Mouse (Mus musculus) liver, embryonic 12.5 days (tissue): ENCODE measurements around the gene Mrpl35. TPM values are rescaled to one million over a fixed set of nuclear protein-coding genes. Genes with fewer than 3 reads are reported as not detected.

ENCODE experiments used
- ATAC-seq: fragments of 200-750 bp; cut with Nextera tagmentation; 2 replicates; pipeline ENCODE4 v1.8.0; 2017; ENCODE audit warnings: moderate number of reproducible peaks, mild to moderate bottlenecking, moderate library complexity
- H3K27ac ChIP-seq: fragments of 300-500 bp; sonication (generic); 2 replicates; pipeline ENCODE4 v1.5.1; 2016; ENCODE audit warnings: mild to moderate bottlenecking
- H3K27me3 ChIP-seq: fragments of 300-500 bp; sonication (generic); replicated peaks from 2 replicates; pipeline ENCODE4 v1.6.1; 2016; ENCODE audit warnings: mild to moderate bottlenecking, moderate library complexity
- H3K36me3 ChIP-seq: fragments of 300-500 bp; sonication (generic); 2 replicates; pipeline ENCODE4 v1.6.1; 2016; ENCODE audit warnings: mild to moderate bottlenecking, moderate library complexity
- H3K4me1 ChIP-seq: fragments of 300-500 bp; sonication (generic); 2 replicates; pipeline ENCODE4 v1.6.1; 2016
- H3K4me2 ChIP-seq: fragments of 300-500 bp; sonication (generic); 2 replicates; pipeline ENCODE4 v1.6.1; 2016; ENCODE audit warnings: mild to moderate bottlenecking, moderate library complexity
- H3K4me3 ChIP-seq: fragments of 300-500 bp; sonication (generic); 2 replicates; pipeline ENCODE4 v1.5.1; 2016; ENCODE audit warnings: mild to moderate bottlenecking, moderate library complexity
- H3K9ac ChIP-seq: fragments of 300-500 bp; sonication (generic); 2 replicates; pipeline ENCODE4 v1.6.1; 2016; ENCODE audit warnings: mild to moderate bottlenecking, moderate library complexity
- H3K9me3 ChIP-seq: fragments of 300-500 bp; sonication (generic); replicated peaks from 2 replicates; pipeline ENCODE4 v1.6.1; 2016; ENCODE audit warnings: mild to moderate bottlenecking, moderate library complexity
- WGBS: fragments of 180-500 bp; shearing (Covaris S2); methylation state at CpG from one replicate; pipeline ENCODE4 v1.1.7; 2016; ENCODE audit not compliant: insufficient replicate concordance; 5-methylcytosine and 5-hydroxymethylcytosine counted together
- polyA plus RNA-seq: library from polyadenylated mRNA; unstranded; fragments of >200 nt; fragmentation: Nextera tagmentation; extraction: Ambion mirVana; gene quantifications from 2 replicates; pipeline ENCODE4 v1.2.1, GENCODE M21; 2016

Mrpl35 gene
- polyA plus RNA-seq, 1 experiment from 2014 or later: 81.6 TPM

GRCm38 (mm10) chr6:71788348-71788747, 38.4 kb downstream of the Mrpl35 start:
- 62% methylated on average over 9 of the region's 9 CpGs for WGBS
- no peak overlapping the region for H3K27ac ChIP-seq
- H3K36me3 ChIP-seq: no peaks in the 10 kb centered on the region
- H3K9me3 ChIP-seq: no peaks in the 10 kb centered on the region
- no peak overlapping the region for H3K9ac ChIP-seq
- H3K4me1 ChIP-seq: peaks cover 9% of the 10 kb centered on the region; the same call in 1 of the 2 replicates
- H3K4me2 ChIP-seq: no peak overlapping the region
- no peaks in the 10 kb centered on the region for H3K27me3 ChIP-seq
- no peak for ATAC-seq
- no peak overlapping the region for H3K4me3 ChIP-seq

GRCm38 (mm10) chr6:71783165-71783564, 43.6 kb downstream of the Mrpl35 start:
- no peaks in the 10 kb centered on the region for H3K9me3 ChIP-seq
- WGBS: 86% methylated on average over 5 of the region's 5 CpGs
- no peak overlapping the region for H3K27ac ChIP-seq
- no peaks in the 10 kb centered on the region for H3K27me3 ChIP-seq
- no peak overlapping the region for H3K4me2 ChIP-seq
- peaks cover 9% of the 10 kb centered on the region; the same call in 1 of the 2 replicates for H3K4me1 ChIP-seq
- H3K36me3 ChIP-seq: no peaks in the 10 kb centered on the region
- no peak for ATAC-seq
- no peak overlapping the region for H3K4me3 ChIP-seq
- no peak overlapping the region for H3K9ac ChIP-seq

- Histone ChIP-seq H3K4me2 (no peak overlapping the region), H3K9me3 (no peaks in the 10 kb centered on the region), H3K4me1 (no peaks in the 10 kb centered on the region), H3K9ac (no peak overlapping the region), H3K36me3 (no peaks in the 10 kb centered on the region), H3K27ac (no peak overlapping the region), H3K27me3 (no peaks in the 10 kb centered on the region), H3K4me3 (no peak overlapping the region)
- ATAC-seq: no peak
- whole genome bisulfite sequencing: 81% methylated on average over 7 of the region's 7 CpGs
Observed at GRCm38 (mm10) chr6:71780431-71780830, 46.3 kb downstream of the Mrpl35 start.

GRCm38 (mm10) chr6:71779831-71780230, 46.9 kb downstream of the Mrpl35 start:
- Histone ChIP-seq H3K4me3 (no peak overlapping the region), H3K27me3 (no peaks in the 10 kb centered on the region), H3K4me2 (no peak overlapping the region), H3K36me3 (no peaks in the 10 kb centered on the region), H3K9ac (no peak overlapping the region), H3K9me3 (no peaks in the 10 kb centered on the region), H3K27ac (no peak overlapping the region), H3K4me1 (no peaks in the 10 kb centered on the region)
- ATAC-seq: no peak
- 57% methylated on average over 2 of the region's 2 CpGs for WGBS

- H3K4me1 ChIP-seq: no peaks in the 10 kb centered on the region
Observed at GRCm38 (mm10) chr6:71778016-71778415, 48.8 kb downstream of the Mrpl35 start.

GRCm38 (mm10) chr6:71772636-71773208, 54.0 kb downstream of the Mrpl35 start:
- WGBS: 76% methylated on average over 7 of the region's 7 CpGs
- H3K4me3 ChIP-seq: no peak overlapping the region
- ATAC-seq: no peak

More at GRCm38 (mm10) chr6:71778016-71778415, 48.8 kb downstream of the Mrpl35 start:
- H3K9ac ChIP-seq: no peak overlapping the region
- no peaks in the 10 kb centered on the region for H3K9me3 ChIP-seq
- no peaks in the 10 kb centered on the region for H3K36me3 ChIP-seq
- H3K27me3 ChIP-seq: no peaks in the 10 kb centered on the region
- no peak overlapping the region for H3K4me3 ChIP-seq
- ATAC-seq: no peak
- no peak overlapping the region for H3K4me2 ChIP-seq
- no peak overlapping the region for H3K27ac ChIP-seq
- 77% methylated on average over 5 of the region's 5 CpGs for WGBS

GRCm38 (mm10) chr6:71772156-71772555, 54.6 kb downstream of the Mrpl35 start:
- no peak for ATAC-seq
- Histone ChIP-seq H3K9ac (no peak overlapping the region), H3K4me2 (no peak overlapping the region), H3K4me1 (no peaks in the 10 kb centered on the region), H3K27ac (no peak overlapping the region), H3K36me3 (no peaks in the 10 kb centered on the region), H3K4me3 (no peak overlapping the region), H3K9me3 (no peaks in the 10 kb centered on the region; the same call in 1 of the 2 replicates), H3K27me3 (no peaks in the 10 kb centered on the region)
- 80% methylated on average over 6 of the region's 6 CpGs for WGBS

More at GRCm38 (mm10) chr6:71772636-71773208, 54.0 kb downstream of the Mrpl35 start:
- Histone ChIP-seq H3K27ac (no peak overlapping the region), H3K36me3 (no peaks in the 10 kb centered on the region), H3K4me2 (no peak overlapping the region), H3K4me1 (no peaks in the 10 kb centered on the region), H3K9ac (no peak overlapping the region), H3K9me3 (no peaks in the 10 kb centered on the region; the same call in 1 of the 2 replicates), H3K27me3 (no peaks in the 10 kb centered on the region)

GRCm38 (mm10) chr6:71771282-71771681, 55.5 kb downstream of the Mrpl35 start:
- H3K27me3 ChIP-seq: no peaks in the 10 kb centered on the region
- no peaks in the 10 kb centered on the region; the same call in 1 of the 2 replicates for H3K9me3 ChIP-seq
- no peak overlapping the region for H3K9ac ChIP-seq
- H3K4me1 ChIP-seq: no peaks in the 10 kb centered on the region
- no peak overlapping the region for H3K27ac ChIP-seq
- no peak overlapping the region for H3K4me2 ChIP-seq
- 73% methylated on average over 4 of the region's 4 CpGs for WGBS
- no peak for ATAC-seq
- no peak overlapping the region for H3K4me3 ChIP-seq
- no peaks in the 10 kb centered on the region for H3K36me3 ChIP-seq

- Histone ChIP-seq H3K27ac (no peak overlapping the region), H3K4me1 (no peaks in the 10 kb centered on the region), H3K4me3 (no peak overlapping the region), H3K9ac (no peak overlapping the region), H3K27me3 (no peaks in the 10 kb centered on the region), H3K4me2 (no peak overlapping the region), H3K9me3 (no peaks in the 10 kb centered on the region; the same call in 1 of the 2 replicates), H3K36me3 (no peaks in the 10 kb centered on the region)
- no peak for ATAC-seq
- 90% methylated on average over 4 of the region's 4 CpGs for WGBS
Observed at GRCm38 (mm10) chr6:71770856-71771255, 55.9 kb downstream of the Mrpl35 start.

- Histone ChIP-seq H3K9ac (no peak overlapping the region), H3K4me2 (no peak overlapping the region), H3K9me3 (no peaks in the 10 kb centered on the region; the same call in 1 of the 2 replicates), H3K27ac (no peak overlapping the region), H3K36me3 (no peaks in the 10 kb centered on the region), H3K4me1 (no peaks in the 10 kb centered on the region), H3K4me3 (no peak overlapping the region), H3K27me3 (no peaks in the 10 kb centered on the region)
- no peak for ATAC-seq
- WGBS: 75% methylated on average over 12 of the region's 12 CpGs
Observed at GRCm38 (mm10) chr6:71769901-71770690, 56.7 kb downstream of the Mrpl35 start.

- 11% methylated on average over 4 of the region's 4 CpGs for WGBS
- no peaks in the 10 kb centered on the region for H3K36me3 ChIP-seq
- H3K27ac ChIP-seq: no peak overlapping the region
- H3K4me1 ChIP-seq: no peaks in the 10 kb centered on the region
- no peaks in the 10 kb centered on the region for H3K27me3 ChIP-seq
- H3K4me3 ChIP-seq: no peak overlapping the region
- H3K9ac ChIP-seq: no peak overlapping the region
- H3K9me3 ChIP-seq: no peaks in the 10 kb centered on the region; the same call in 1 of the 2 replicates
- H3K4me2 ChIP-seq: no peak overlapping the region
- ATAC-seq: no peak
Observed at GRCm38 (mm10) chr6:71767761-71768160, 59.0 kb downstream of the Mrpl35 start.
